Mouse (Mus musculus) Patski (cell line): ENCODE data around the gene Ttc28. TPM values are rescaled to one million over a fixed set of nuclear protein-coding genes. Genes with fewer than 3 reads are reported as not detected.

Experiments
- ATAC-seq: fragments of 100-300 bp; one replicate; pipeline ENCODE4 v1.8.0; 2021
- CTCF ChIA-PET: fragments of 350-600 bp; sonication (Branson Sonifier 250); formaldehyde crosslinking; loops from one replicate; lab custom pipeline; 2022; ENCODE audit warnings: inconsistent platforms; lab: Charles Lee
- POLR2A ChIA-PET: fragments of 350-600 bp; sonication (Branson Sonifier 250); formaldehyde crosslinking; loops from one replicate; lab custom pipeline; 2022; ENCODE audit warnings: antibody characterized with exemption, inconsistent platforms; lab: Charles Lee
- DNase-seq: peaks from one replicate; pipeline ENCODE4 v3.0.0-alpha.2; 2011; ENCODE audit warnings: low read depth, low spot score
- H3K27me3 ChIP-seq: fragments of 371-371 bp; one replicate; pipeline ENCODE4 v1.5.1; 2021
- CTCF ChIP-seq: fragments of 100-300 bp; IDR thresholded peaks from one replicate; pipeline ENCODE4 v1.5.1; 2021
- in situ Hi-C: fragments of 300-500 bp; cut with MboI; formaldehyde crosslinking; loops from 3 replicates; pipeline ENCODE4 v1.11.1; 2018; ENCODE audit warnings: low pct_unique_long_range_greater_than_20kb, mixed read lengths
- polyA plus RNA-seq: library from polyadenylated mRNA; unstranded; gene quantifications from one replicate; pipeline ENCODE4 v1.2.3, GENCODE M21; 2021

The Ttc28 gene
- polyA plus RNA-seq, 1 experiment from 2014 or later = 9.0 TPM

DNA sequence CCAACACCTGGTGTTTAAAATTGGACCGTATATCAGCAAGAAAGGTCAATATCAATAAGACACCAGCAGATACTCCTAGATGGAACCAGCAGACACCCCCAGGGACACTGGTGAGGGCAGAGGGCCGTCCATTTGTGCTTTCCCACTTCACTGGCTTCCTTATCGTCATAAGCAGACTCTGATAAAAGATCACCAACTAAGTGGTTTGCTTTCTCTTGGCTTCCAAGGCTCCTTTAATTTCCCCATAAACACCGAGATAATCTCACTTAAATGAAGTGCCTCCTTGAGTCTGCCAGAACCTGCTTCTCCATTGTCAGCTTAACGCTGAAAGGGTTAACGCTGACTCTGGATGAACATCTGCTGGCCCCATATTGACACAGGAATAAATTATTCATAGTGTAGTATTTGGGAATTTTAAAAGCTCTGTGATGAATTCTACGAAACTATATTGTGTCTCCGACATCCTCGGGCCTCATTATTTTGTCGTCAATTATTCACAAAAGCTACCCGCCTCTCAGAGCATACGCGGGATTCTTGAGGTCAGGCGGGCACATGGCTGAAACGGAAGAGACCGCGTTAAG, 175.3 kb downstream of the Ttc28 start:
- TF ChIP-seq CTCF = no peak
- ATAC-seq (no peak), DNase-seq (no peak)
- in situ Hi-C loops = no loop called here
- ChIA-PET POLR2A (no interaction called here), CTCF (interaction anchor here (1.2 to 2.4 kb wide), 4 partner anchors 8 to 103 kb away, joined by 3 to 6 read pairs (median 4); no protein-coding TSS in a partner anchor)
- H3K27me3 ChIP-seq = no peaks in the 10 kb centered on the region

DNA sequence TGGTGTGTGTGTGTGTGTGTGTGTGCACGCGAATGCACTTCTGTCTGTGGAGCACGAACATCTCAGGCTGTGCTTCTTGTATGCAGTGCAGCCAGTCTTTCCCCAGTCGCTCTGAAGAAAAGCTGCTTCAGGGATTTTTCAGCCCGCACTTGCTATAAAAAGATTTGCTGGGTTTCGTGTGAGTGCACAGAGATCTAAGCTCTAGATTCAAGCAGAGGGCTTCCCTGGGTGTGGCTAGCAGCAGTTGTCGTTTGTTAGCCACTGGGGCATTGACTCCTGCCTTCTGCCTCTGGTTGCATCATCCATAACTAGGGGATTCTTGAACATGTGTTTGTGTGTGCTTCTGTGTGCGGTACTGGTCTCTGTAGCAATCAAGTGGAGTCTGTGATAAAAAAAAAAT, 175.9 kb downstream of the Ttc28 start:
- TF ChIP-seq CTCF = no peak
- in situ Hi-C loops = no loop called here
- ATAC-seq (peak; percentile 32), DNase-seq (no peak)
- ChIA-PET POLR2A (no interaction called here), CTCF (interaction anchor here (1.2 to 2.2 kb wide), 3 partner anchors 9 to 103 kb away, joined by 3 to 5 read pairs (median 3); no protein-coding TSS in a partner anchor)
- H3K27me3 ChIP-seq = no peaks in the 10 kb centered on the region

DNA sequence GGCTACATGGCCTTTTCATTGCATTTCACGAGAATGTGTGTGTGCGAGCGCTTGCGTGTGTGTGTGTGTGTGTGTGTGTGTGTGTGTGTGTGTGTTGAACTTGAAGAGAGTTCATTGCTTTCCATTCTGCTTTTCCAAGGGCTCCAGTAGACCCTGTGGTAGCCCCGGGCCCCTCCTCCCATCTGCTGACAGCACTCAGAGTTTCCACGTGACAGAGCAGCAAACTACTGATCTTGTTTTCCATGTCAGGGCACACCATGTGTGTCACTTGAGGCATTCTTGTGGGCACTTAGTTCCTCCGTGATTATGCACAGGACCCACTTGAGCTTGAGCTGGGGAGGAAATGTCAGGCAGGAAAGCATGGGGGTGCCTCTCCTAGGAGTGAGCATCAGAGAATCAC, 177.5 kb downstream of the Ttc28 start:
- ChIA-PET CTCF (no interaction called here), POLR2A (no interaction called here)
- no peaks in the 10 kb centered on the region for H3K27me3 ChIP-seq
- ATAC-seq (no peak), DNase-seq (no peak)
- no peak for TF ChIP-seq CTCF
- in situ Hi-C loops = no loop called here

DNA sequence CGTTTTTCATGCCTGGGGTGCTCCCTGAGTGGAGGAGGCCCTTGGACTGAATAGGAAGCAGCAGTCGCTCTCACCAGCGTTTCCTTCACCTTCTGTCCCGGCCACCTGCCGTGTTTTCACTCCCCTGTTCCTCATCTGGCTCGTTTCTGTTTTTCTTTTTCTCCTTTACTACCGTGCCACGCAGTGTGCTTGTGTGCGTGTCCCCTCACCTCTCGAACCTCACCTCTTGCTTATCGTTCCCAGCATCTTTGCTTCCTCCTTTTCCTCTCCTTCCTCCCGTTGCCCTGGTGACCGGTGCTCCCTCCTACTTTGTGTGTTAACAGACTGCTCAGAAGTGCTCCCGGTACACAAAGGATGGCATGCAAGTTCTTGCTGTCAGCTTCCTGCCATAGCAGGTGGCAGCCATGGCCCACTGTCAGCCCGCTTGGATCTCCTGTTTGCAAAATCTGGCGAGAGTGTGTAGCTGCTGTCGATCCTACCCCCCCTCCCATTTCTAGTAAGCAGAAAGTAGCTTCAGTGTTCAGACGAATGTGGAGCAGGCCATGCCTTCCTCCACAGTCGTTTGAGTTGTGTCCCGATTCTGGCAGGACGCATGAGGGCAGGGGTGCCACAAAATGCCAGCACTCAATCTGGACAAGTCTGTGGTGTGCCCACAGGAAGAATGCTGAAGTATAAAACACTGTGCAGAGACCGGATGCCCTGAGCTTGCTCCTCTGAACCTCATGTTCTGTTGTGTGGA, 179.0 kb downstream of the Ttc28 start:
- in situ Hi-C loops = no loop called here
- POLR2A ChIA-PET = no interaction called here
- CTCF ChIA-PET = interaction anchor here (1.3 to 1.4 kb wide), 2 partner anchors 39 to 150 kb away, joined by 3 to 5 read pairs; no protein-coding TSS in a partner anchor

DNA sequence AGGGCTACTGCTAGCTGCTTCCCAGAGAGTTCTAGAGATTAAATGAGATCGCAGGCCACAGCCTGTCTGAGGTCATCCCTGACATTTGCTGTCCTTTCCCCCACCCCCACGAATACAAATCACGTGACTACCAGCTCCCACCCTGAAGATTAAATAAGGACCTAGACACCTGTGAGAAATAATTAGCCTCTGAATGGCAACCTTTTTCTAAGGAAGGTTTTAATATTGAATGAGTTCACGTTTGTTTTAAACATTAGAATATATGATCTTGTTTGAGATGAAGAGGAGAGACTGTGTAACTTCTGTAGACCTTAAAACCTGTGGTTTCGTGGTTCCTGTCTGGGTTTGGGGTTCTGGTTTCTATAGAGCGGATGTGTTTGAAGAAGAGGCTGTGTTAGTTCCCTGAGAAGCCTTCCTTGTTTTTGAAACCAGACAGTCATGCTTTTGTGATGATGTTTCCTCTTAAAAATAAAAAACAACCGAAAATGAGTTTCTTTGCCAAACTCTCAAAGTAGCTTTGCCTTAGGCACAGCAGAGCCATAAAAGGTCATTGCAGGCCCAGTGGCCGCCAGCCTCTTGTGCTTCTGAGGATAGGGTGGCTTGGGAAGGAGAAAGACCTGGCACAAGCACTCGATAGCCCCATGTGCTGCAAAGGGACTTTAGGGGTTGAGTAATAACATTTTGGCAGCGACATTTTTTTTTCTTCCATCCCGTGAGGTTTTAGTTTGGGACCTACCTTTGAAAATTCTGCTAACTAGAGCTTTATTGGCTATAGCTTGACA, 179.7 kb downstream of the Ttc28 start:
- ChIA-PET POLR2A (no interaction called here), CTCF (interaction anchor here (1.3 to 1.4 kb wide), 3 partner anchors 38 to 150 kb away, joined by 3 to 5 read pairs (median 3); no protein-coding TSS in a partner anchor)
- no peak for TF ChIP-seq CTCF
- no peaks in the 10 kb centered on the region for H3K27me3 ChIP-seq
- peak; percentile 64 for DNase-seq
- no peak for ATAC-seq
- in situ Hi-C loops = no loop called here

More for the DNA sequence above, 179.0 kb downstream of the Ttc28 start:
- no peak for DNase-seq
- TF ChIP-seq CTCF = no peak
- no peak for ATAC-seq
- no peaks in the 10 kb centered on the region for H3K27me3 ChIP-seq

DNA sequence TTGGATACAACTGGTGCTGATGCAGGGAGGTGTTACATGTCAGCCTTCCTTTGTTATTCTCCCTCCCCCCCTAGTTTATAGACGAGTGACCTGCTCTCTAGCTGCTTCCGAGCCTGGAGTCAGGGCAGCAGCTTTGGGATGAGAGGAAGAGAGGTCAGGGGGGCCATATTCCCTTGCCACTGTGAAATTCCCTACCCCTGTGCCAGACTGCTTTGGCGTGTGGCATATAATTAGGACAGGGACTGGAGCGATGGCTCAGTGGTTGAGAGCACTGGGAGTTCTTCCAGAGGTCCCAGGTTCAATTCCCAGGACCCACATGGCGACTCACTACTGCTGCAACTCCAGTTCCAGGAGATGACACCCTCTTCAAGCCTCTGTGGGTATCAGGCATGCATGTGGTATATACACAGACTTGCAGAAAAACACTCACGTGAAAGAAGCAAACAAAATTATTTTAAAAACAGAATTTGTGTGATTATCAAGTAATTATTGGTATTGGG, 180.7 kb downstream of the Ttc28 start:
- H3K27me3 ChIP-seq = no peaks in the 10 kb centered on the region
- DNase-seq (no peak), ATAC-seq (no peak)
- CTCF ChIA-PET = interaction anchor here (1.0 to 1.4 kb wide), 2 partner anchors 38 to 128 kb away, joined by 3 read pairs; no protein-coding TSS in a partner anchor
- POLR2A ChIA-PET = no interaction called here
- in situ Hi-C loops = no loop called here
- TF ChIP-seq CTCF = no peak

DNA sequence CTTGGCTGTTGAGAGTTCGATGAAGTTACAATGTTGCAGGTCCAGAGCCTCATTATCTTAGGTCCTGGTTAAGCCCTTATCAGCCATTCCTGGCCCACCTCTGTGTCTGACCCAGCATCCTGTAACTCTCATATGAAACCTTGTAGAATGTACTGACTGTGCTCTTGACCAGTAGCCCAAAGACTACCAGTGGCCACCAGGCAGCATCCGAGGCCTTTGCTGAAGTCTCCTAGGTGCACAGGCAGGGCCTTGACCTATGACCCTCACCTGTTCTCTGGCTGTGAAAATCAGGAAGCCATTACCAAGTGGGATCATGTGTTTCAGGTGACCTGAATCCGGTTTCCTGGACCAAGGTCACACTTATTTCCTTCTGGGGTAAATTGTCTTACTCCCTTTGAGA, 183.6 kb downstream of the Ttc28 start:
- CTCF ChIA-PET = no interaction called here
- POLR2A ChIA-PET = no interaction called here
- no peak for TF ChIP-seq CTCF
- in situ Hi-C loops = no loop called here
- H3K27me3 ChIP-seq = no peaks in the 10 kb centered on the region
- ATAC-seq (no peak), DNase-seq (no peak)

DNA sequence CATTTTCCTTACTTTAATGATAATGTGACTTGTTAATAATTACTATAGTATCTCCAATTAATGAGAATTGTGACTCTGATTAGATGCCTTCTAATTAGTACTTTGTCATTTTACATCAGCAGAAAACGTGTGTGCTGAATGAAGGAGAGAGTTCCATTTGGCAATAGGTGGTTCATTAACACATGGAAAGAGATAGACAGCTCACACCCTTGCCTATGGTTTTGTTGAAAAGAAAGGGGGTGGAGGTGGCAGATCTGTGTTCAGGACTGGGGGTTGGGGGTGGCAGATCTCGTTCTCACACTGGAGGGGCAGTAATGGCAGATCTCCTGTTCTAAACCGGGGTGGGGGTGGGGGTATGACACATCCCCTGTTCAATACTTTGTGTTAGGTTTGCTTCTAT, 184.4 kb downstream of the Ttc28 start:
- no peak for TF ChIP-seq CTCF
- ChIA-PET POLR2A (no interaction called here), CTCF (interaction anchor here (1.1 kb wide), 1 partner anchor 10 kb away, joined by 4 read pairs; no protein-coding TSS in a partner anchor)
- H3K27me3 ChIP-seq = no peaks in the 10 kb centered on the region
- no peak for DNase-seq
- no peak for ATAC-seq
- in situ Hi-C loops = no loop called here

DNA sequence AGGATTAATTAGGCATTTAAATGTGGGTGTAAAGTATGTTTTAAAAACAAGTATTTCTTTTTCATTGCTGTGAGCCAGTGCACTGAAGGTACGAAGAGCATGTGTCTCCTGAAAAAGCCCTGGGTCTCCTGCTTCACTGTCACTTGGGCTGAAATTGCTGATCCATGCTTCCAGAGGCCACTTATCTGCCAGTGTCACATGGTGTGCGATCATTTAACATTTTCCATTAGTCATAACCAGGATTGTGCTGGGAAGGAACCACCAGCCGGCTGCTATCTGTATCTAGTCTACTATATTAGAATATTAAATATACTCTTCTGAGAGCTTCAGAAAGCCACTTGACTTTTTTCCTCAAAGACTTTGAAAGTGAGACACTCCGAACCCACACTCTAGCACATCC, 186.2 kb downstream of the Ttc28 start:
- TF ChIP-seq CTCF = no peak
- H3K27me3 ChIP-seq = no peaks in the 10 kb centered on the region
- CTCF ChIA-PET = no interaction called here
- no peak for DNase-seq
- POLR2A ChIA-PET = no interaction called here
- no peak for ATAC-seq
- in situ Hi-C loops = no loop called here

DNA sequence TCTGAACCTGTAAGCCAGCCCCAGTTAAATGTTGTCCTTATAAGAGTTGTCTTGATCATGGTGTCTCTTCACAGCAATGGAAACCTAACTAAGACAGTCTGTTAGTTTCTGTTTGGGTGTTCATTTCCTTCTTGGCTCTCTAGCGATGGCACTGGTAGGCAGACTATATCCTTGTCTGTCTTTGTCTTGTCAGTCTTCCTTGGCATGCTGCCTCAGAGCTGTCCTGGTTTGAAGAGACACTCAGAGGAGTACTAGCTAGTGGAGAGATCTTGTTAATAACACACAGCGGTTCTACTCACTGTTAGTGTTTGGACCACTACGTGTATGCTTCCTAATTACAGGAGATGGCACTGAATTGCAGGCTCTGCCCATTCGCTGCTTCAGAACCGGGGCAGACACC, 189.9 kb downstream of the Ttc28 start:
- no peak for ATAC-seq
- TF ChIP-seq CTCF = no peak
- CTCF ChIA-PET = no interaction called here

More for the DNA sequence above, 189.9 kb downstream of the Ttc28 start:
- H3K27me3 ChIP-seq = no peaks in the 10 kb centered on the region
- no peak for DNase-seq
- POLR2A ChIA-PET = no interaction called here
- in situ Hi-C loops = no loop called here
